Mouse (Mus musculus): ENCODE results near the gene Cep112.

Gene Cep112

DNA sequence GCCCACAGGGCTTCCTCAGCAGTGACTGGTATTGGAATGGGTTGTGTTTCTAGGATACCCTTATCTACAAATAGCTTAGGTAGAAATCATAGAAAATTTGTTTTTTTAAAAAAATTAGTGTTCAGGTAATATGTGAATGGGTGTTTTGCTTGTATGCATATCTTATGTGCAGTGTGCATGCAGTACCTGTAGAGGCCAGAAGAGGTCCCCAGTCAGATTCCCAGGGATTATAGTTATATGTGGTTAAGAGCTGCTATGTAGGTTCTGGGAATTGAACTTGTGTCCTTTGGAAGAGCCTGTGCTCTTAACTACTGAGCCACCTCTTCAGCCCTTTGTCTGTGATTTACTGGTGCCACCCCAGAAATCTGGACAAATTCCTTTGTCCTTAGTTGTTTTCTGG is 22.2 kb downstream of the Cep112 start:
- no peak for DNase-seq (ENCODE audit: low spot score)

- peak; percentile 23 for DNase-seq (ENCODE audit: low spot score)
Observed at GRCm38 (mm10) chr11:108449811-108450210, 24.8 kb downstream of the Cep112 start.

- no peak for DNase-seq (ENCODE audit: low spot score)
Observed at GRCm38 (mm10) chr11:108459599-108459998, 34.6 kb downstream of the Cep112 start.

DNA sequence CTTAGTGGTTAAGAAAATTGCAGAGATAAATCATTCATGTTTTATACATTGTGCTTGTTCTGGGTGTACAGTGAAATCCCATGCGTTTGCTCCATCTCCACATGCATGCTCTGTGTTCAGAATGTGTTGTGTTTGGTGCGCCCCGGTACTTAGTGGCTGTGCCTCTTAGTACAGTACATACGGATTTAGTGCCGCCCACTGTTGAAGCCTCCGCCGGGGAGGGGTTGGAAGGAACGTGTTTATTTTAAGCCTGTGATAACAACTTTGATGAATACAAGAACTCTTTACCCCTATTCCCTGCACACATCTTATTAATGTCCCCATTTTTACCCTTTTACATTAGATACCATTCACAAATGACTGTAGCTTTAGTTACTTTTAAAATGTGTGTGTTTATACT is 39.1 kb downstream of the Cep112 start:
- DNase-seq (ENCODE audit: low spot score): no peak

DNA sequence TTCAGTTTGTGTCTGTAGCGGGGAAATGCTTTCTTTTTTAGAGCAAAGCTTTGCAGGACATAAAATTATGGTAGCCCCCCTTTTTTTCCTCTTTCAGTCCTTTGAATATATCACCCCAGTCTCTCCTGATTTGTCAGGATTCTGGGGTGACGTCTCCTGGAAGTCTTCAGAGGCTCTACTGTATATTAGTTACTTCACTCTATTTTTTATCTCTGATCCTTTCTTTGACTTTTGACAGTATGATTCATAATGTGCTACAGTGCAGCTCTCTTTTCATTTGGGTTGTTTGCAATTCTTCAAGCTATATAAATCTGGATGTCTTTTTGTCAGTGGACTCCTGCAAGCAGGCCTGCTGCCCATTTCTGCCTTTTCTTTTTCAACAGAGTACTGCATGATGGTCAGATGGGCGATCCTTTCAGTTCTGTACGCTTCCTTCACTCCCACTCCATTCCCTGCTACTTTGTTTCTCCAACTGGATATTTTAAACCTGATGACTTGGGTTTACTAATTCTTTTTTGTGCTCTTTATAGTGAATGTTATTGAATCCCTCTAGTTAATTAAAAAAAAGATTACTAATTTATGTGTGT is 39.8 kb downstream of the Cep112 start:
- no peak for DNase-seq (ENCODE audit: low spot score)

GRCm38 (mm10) chr11:108475738-108476137 is 50.7 kb downstream of the Cep112 start:
- DNase-seq (ENCODE audit: low spot score): no peak

DNA sequence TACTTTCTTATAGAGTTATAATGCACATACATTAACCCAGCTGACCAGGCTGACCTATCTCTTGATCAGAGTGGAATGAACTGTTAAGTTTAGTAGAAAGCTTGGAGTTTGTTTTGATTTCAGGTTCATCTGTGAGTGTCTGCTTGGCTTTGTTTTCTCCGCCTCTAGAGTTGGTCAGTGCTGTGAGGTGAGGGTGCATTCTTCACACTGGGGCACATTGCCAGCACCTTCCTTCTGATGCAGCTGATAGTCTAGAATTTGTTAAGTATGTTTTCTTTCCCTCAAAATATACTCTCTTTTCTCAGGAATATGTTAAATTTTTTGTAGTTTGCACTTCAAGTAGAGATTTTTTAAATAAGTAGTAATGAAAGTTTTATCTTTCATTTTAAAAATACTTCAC is 51.2 kb downstream of the Cep112 start:
- no peak for DNase-seq (ENCODE audit: low spot score)

GRCm38 (mm10) chr11:108483976-108484375 is 59.0 kb downstream of the Cep112 start:
- DNase-seq (ENCODE audit: low spot score): no peak

DNA sequence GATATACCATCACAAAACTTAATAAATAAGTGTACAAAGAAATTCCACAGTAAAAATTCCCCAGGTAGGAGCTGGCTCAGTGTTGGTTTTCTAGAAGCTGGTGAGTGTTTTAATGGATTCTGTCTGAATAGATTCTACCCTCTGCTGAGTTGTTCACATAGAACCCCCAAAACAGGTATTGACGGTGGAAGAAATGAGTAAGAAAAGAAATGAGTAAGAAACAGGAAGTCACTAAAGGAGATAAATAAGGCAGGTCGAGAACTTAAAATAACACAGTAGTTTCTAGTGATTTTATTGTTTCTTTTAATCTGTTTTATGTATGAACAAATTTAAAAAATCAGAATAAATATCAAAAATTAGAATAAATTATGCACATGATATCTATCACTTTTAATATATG is 63.3 kb downstream of the Cep112 start:
- DNase-seq (ENCODE audit: low spot score): no peak

GRCm38 (mm10) chr11:108489863-108490262 is 64.9 kb downstream of the Cep112 start:
- DNase-seq (ENCODE audit: low spot score): no peak

- DNase-seq (ENCODE audit: low spot score): no peak
Observed at GRCm38 (mm10) chr11:108508190-108508589, 83.2 kb downstream of the Cep112 start.

DNA sequence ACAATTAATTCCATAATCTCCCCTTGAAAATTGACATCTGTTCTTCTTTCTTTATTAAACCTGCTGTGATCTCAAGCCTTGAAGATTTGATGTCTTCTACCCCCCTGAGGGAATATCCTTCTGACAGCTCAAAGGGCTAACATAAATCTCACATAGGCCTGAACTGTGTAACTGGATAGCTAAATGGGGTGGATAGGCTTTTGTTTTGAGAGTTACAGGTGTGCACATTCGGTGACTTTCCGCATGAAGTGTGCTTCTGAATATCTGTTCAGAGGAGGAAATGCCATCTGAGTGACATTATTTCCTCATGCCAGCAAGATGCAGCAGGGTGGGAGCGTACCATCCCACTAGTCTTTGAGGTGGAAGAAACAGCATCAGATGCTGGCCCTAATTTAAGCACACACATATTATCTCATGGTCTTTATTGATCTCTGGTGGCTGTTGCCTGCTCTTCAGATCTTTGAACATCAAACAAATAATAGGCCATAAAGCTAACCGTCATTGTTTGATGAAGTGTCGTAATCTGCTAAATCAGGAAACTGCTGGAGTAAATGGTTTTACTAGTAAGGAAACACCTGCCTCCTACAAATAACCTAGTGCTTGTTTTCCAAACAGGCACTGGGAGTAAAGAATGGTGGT is 102.9 kb downstream of the Cep112 start:
- DNase-seq (ENCODE audit: low spot score): no peak

- DNase-seq (ENCODE audit: low spot score): no peak
Observed at GRCm38 (mm10) chr11:108532901-108533300, 107.9 kb downstream of the Cep112 start.

DNA sequence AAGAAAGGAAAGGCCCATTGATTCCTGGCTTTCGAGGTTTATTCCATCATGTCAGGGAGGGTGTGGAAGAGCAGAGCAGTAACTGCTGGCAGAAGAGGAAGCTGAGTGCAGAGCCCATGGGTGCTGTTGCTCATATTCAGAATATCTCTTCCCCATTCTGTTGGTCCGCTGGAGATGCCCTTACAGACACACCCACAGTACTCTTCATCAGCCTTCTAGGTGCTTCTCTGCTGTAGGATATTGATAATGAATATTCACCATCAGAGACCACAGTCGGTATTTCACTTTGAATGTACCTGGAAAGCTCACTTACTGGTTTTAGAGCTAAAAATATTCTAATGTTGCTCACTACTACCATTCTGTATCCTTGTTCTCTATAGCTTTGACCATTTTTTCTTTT is 109.0 kb downstream of the Cep112 start:
- DNase-seq (ENCODE audit: low spot score): no peak

DNA sequence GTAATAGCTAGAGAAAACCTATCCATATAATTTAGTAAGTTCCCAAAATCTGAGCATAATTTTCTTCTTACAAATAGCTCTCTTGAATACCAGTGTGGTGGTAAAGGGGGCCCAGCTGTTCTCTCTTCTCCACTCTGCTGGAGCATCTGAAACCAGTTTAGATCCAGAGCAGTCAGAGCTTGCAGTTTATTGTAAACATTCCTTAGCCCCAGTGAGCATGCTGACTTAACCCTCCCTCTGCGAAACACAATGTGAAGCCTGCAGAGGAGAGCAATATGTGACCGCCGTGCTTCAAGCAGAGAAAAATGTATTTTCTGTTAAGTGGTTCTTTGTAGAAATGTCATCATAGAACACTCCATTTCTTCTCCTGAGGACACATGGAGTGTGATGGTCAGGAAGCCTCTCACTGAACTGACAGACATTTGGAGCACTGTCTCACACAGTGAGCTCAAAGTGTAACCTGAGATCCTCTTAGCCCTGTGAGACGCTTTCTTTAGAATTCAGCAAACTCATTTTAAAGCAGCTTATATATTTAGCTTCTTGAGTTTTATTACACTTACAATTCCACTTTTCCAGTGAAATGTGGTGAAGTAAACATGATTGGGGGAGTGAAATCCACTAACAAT is 128.1 kb downstream of the Cep112 start:
- DNase-seq (ENCODE audit: low spot score): no peak

GRCm38 (mm10) chr11:108553881-108554280 is 128.9 kb downstream of the Cep112 start:
- no peak for DNase-seq (ENCODE audit: low spot score)

DNA sequence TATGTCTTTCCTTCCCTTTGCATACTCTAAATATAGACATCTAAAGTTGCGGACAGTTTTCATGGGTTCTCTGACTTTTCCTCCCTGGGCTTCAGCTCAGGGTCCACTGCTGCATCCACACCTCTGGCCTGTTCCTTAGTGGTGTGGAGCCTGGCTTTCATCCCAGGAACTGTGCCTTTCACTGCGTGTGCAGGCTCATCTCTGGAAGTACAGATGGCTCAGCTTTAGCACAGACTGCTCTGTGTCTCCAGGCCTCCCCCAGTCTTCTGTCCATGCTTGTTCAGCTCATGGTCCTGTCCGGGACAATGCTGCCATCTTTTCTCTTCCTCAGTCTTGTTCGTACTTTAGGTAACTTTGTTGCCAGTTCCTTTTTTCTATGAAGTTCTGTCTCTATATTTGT is 133.6 kb downstream of the Cep112 start:
- DNase-seq (ENCODE audit: low spot score): no peak

DNA sequence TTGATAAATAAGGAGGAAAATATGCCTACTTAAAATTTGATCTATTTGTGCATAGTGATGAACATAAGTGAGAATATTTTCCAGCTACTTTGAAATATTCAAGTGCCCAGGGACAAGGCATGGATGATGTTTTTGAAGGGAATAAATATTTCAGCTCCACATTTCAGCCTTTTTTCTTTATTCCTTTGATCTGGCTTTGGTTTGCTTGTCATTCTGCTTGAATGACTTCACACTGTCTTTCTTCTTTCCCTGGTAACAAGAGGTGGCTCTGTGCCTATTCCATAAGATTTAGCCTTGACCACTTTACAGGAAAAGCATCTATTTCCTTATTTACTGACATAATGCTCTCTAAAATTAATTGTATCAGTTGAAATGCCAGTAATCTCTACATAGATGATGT is 134.5 kb downstream of the Cep112 start:
- DNase-seq (ENCODE audit: low spot score): no peak

- no peak for DNase-seq (ENCODE audit: low spot score)
Observed at GRCm38 (mm10) chr11:108562076-108562475, 137.1 kb downstream of the Cep112 start.

GRCm38 (mm10) chr11:108586551-108587184 is 161.7 kb downstream of the Cep112 start:
- DNase-seq (ENCODE audit: low spot score): no peak

GRCm38 (mm10) chr11:108593207-108593958 is 168.4 kb downstream of the Cep112 start:
- DNase-seq (ENCODE audit: low spot score): no peak

DNA sequence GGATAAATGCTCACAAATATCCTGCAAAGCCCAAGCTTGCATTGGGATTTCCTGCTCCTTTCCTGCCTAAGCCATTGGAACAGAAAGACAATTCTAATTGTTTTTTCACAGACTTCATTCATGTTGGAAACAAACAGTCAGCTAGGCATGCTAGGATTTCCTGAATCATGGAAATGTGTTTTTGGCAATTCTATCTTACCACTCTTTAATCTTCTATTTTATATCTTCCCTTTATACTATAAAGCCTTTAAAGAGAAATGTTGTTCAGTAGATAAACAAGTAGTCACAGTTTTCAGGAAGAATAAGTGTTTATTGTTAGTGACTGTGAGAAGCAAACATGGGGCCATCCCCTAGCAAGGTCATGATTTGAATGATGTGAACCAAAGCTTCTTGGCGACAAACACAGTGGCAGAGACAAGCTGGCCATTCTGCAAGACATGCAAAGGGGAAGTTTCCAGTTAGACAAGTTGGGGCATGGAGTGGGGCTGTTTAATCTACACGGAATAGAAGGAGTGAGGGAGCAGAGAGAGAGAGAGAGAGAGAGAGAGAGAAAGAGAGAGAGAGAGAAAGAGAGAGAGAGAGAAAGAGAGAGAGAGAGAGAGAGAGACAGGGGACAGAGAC is 169.1 kb downstream of the Cep112 start:
- DNase-seq (ENCODE audit: low spot score): no peak
